12 mouse cellular contexts compared by ENCODE assay signal in the genomic region with DNA sequence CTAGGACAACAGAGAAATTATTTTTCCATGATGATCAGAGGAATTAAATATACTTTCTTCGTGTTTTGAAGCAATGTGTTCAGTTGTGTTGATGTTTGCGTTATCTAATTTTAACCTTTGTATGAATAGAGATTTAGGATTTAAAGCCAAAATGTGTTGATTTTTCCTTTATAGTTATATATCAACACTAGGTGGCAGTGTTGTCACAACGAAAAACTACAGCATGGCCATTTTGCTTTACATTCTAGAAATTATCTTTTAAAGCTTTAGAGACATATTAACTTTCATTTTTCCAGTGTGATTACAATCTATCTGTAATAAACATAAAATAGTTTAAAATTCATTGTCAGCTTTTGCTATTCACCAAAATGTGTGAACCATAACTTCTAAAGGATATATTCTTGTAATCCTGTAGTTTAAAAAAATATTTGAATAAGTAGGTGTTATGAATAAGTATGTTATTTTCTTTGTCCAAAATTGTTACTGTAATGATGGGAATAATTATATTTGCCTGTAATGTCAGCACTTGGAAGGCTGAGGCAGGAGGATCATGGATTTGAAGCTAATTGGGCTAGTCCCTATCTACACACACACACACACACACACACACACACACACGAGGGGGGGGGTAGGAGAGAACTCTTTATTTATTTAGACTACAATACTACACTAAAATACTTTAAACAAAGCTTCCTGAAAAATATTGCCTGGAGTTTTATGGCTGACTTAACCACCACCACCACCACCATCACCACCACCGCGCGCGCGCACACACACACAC.
DNase-seq lines count a peak whose midpoint lies in the region; ATAC-seq lines count a peak whose summit lies in the region.
"Had no signal": no experiment of that assay in that cellular context is flagged by ENCODE, and none has a peak within 500 bp of the region (broad histone marks: within the 10 kb centered on the region; RNA-seq: fewer than 3 reads in every experiment).

No protein-coding gene starts in this region.

- intact Hi-C loops in left cerebral cortex, postnatal 14 days (cut with DNase I), result loop anchor here (2.0 to 5.0 kb wide), 2 partner anchors 617 to 817 kb away; no protein-coding TSS in a partner anchor
- intact Hi-C loops in left cerebral cortex, postnatal 36 days (cut with DNase I), result loop anchor here (2.0 kb wide), 2 partner anchors 617 to 819 kb away; no protein-coding TSS in a partner anchor

- no peaks in the 10 kb centered on the region for H3K27me3 ChIP-seq in embryonic facial prominence, embryonic 11.5 days (ENCODE audit: control insufficient read depth, insufficient read depth, low read length)
- no peaks in the 10 kb centered on the region for H3K27me3 ChIP-seq in embryonic facial prominence, embryonic 10.5 days (replicated peaks; ENCODE audit: low read depth, poor library complexity, severe bottlenecking)
- H3K27me3 ChIP-seq: intestine, embryonic 15.5 days; megakaryocyte, embryonic 14.5 days had no signal

- no peak overlapping the region for H3K4me2 ChIP-seq in embryonic facial prominence, embryonic 11.5 days (ENCODE audit: low read depth, low read length)
- H3K4me2 ChIP-seq: intestine, embryonic 15.5 days had no signal

- no peaks in the 10 kb centered on the region for H3K4me1 ChIP-seq in embryonic facial prominence, embryonic 11.5 days (ENCODE audit: control insufficient read depth, insufficient read depth, low read length)
- no peaks in the 10 kb centered on the region for H3K4me1 ChIP-seq in embryonic facial prominence, embryonic 10.5 days
- H3K4me1 ChIP-seq: intestine, embryonic 15.5 days; megakaryocyte, embryonic 14.5 days had no signal

- no peaks in the 10 kb centered on the region for H3K9me3 ChIP-seq in embryonic facial prominence, embryonic 11.5 days (replicated peaks; ENCODE audit: control insufficient read depth, low read length)
- H3K9me3 ChIP-seq in embryonic facial prominence, embryonic 10.5 days, result no peaks in the 10 kb centered on the region
- H3K9me3 ChIP-seq: intestine, embryonic 15.5 days; megakaryocyte, embryonic 14.5 days had no signal

- no peak overlapping the region for H3K9ac ChIP-seq in embryonic facial prominence, embryonic 11.5 days (replicated peaks; ENCODE audit: low read length)
- H3K9ac ChIP-seq: intestine, embryonic 15.5 days had no signal

- no peaks in the 10 kb centered on the region for H3K36me3 ChIP-seq in embryonic facial prominence, embryonic 11.5 days (replicated peaks; ENCODE audit: control insufficient read depth, insufficient read depth, low read depth, low read length)
- H3K36me3 ChIP-seq in embryonic facial prominence, embryonic 10.5 days (replicated peaks), result no peaks in the 10 kb centered on the region
- H3K36me3 ChIP-seq: intestine, embryonic 15.5 days had no signal

- H3K27ac ChIP-seq in embryonic facial prominence, embryonic 11.5 days (replicated peaks; ENCODE audit: low read depth, low read length), result no peak overlapping the region
- no peak overlapping the region for H3K27ac ChIP-seq in embryonic facial prominence, embryonic 10.5 days (replicated peaks)
- H3K27ac ChIP-seq: intestine, embryonic 15.5 days had no signal

- no peak overlapping the region for H3K4me3 ChIP-seq in embryonic facial prominence, embryonic 11.5 days (ENCODE audit: low read depth, low read length)
- H3K4me3 ChIP-seq in embryonic facial prominence, embryonic 10.5 days, result no peak overlapping the region
- H3K4me3 ChIP-seq: intestine, embryonic 15.5 days; megakaryocyte, embryonic 14.5 days had no signal

- 62% methylated on average over 9 of the region's 9 CpGs for WGBS in embryonic facial prominence, embryonic 11.5 days
- WGBS in embryonic facial prominence, embryonic 10.5 days, result 65% methylated on average over 9 of the region's 9 CpGs

- peak; percentile 64 for DNase-seq in embryonic facial prominence, embryonic 11.5 days (ENCODE audit: low spot score)
- no peak for DNase-seq in embryonic facial prominence, embryonic 10.5 days (ENCODE audit: low spot score)
- peak; percentile 9 to 18 for DNase-seq in left cerebral cortex, postnatal 14 days (ENCODE audit: low spot score in 2 of 2)
- DNase-seq in left cerebral cortex, postnatal 36 days (ENCODE audit: low spot score in 2 of 2), result no peak
- DNase-seq in MEL-GATA-1-ER (ENCODE audit: extremely low read depth, low read depth), result peak; percentile 1
- peak; percentile 20 for DNase-seq in forelimb bud, embryonic 11.5 days (ENCODE audit: low read depth, low spot score)
- no peak for DNase-seq in gastrocnemius, adult 18-20 months (ENCODE audit: low spot score)
- DNase-seq in testis, postnatal 14 days (ENCODE audit: low spot score), result no peak
- DNase-seq: heart, adult 18-20 months; thymus, adult 18-20 months had no signal

- ATAC-seq in embryonic facial prominence, embryonic 11.5 days (replicated peaks; ENCODE audit: insufficient number of reproducible peaks, low FRiP score, low TSS enrichment, low read depth), result no peak
- ATAC-seq: intestine, embryonic 15.5 days had no signal

Comparison
In these comparisons a context has a peak if more than half of its experiments do, and no peak if none do; other contexts are left out.
1. DNase-seq: peak in embryonic facial prominence, embryonic 11.5 days (single experiment), left cerebral cortex, postnatal 14 days (2 of 2), MEL-GATA-1-ER (single experiment) and forelimb bud, embryonic 11.5 days (single experiment); none in embryonic facial prominence, embryonic 10.5 days (single experiment), left cerebral cortex, postnatal 36 days (0 of 2), gastrocnemius, adult 18-20 months (single experiment) and testis, postnatal 14 days (single experiment).